9 mouse cellular contexts compared by ENCODE assay signal in the genomic region with DNA sequence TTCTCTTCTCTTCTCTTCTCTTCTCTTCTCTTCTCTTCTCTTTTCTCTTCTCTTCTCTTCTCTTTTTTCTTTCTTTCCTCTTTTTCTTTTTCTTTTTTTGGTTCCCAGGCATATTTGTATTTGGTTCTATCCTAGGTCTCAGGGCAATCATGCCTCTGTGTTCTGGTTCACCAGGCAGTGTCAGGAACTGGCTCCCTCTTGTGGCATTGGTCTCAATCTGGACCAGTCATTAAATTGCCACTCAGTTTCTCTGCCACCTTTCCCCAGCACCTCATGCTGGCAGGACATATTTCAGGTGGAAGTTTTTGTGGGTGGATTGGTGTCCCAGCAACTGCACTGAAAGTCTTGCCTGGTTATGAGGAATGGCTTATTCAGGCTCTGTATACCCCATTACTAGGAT. TPM values are rescaled to one million over a fixed set of nuclear protein-coding genes. Genes with fewer than 3 reads are reported as not detected.
A peak's percentile ranks its signal among the peaks of the same experiment; 100 is the strongest.
DNase-seq lines count a peak whose midpoint lies in the region; ATAC-seq and TF ChIP-seq lines count a peak whose summit lies in the region.
"Had no signal": no experiment of that assay in that cellular context is flagged by ENCODE, and none has a peak within 500 bp of the region (broad histone marks: within the 10 kb centered on the region; RNA-seq: fewer than 3 reads in every experiment).

No protein-coding gene starts in this region.

- H3K4me1 ChIP-seq in hindbrain, embryonic 10.5 days (replicated peaks), result no peaks in the 10 kb centered on the region
- no peaks in the 10 kb centered on the region for H3K4me1 ChIP-seq in hindbrain, embryonic 14.5 days (replicated peaks; ENCODE audit: control insufficient read depth, insufficient read depth, low read length)
- H3K4me1 ChIP-seq: heart, embryonic 13.5 days had no signal

- no peaks in the 10 kb centered on the region for H3K79me3 ChIP-seq in C2C12 (ENCODE audit: low read depth)

- peak; percentile 28 for TF ChIP-seq CTCF in C2C12 (IDR thresholded peaks at IDR 0.05; ENCODE audit: control insufficient read depth, insufficient read depth, insufficient read length)

- no peak overlapping the region for H3ac ChIP-seq in C2C12 (ENCODE audit: control insufficient read depth, insufficient read length, low read depth)

- peak; percentile 10 for DNase-seq in hindbrain, embryonic 10.5 days (ENCODE audit: low spot score)
- DNase-seq in hindbrain, embryonic 14.5 days (ENCODE audit: low spot score), result no peak
- DNase-seq in adrenal gland, postnatal 36 days, result peak; percentile 18 to 28
- peak; percentile 38 to 49 for DNase-seq in kidney, postnatal 4 days
- DNase-seq in layer of hippocampus, postnatal 36 days, result no peak
- DNase-seq in thymus, postnatal 36 days, result no peak
- DNase-seq in left cerebral cortex, adult 11 months (ENCODE audit: low spot score), result no peak

- no peaks in the 10 kb centered on the region for H3K79me2 ChIP-seq in C2C12 (ENCODE audit: control insufficient read depth, insufficient read depth)

- H3K9ac ChIP-seq in hindbrain, embryonic 14.5 days, result no peak overlapping the region
- H3K9ac ChIP-seq: heart, embryonic 13.5 days had no signal

- H3K4me3 ChIP-seq in hindbrain, embryonic 10.5 days, result no peak overlapping the region
- H3K4me3 ChIP-seq in hindbrain, embryonic 14.5 days (replicated peaks; ENCODE audit: low read length), result no peak overlapping the region
- no peak overlapping the region for H3K4me3 ChIP-seq in C2C12 (ENCODE audit: insufficient read depth, poor library complexity, severe bottlenecking)
- H3K4me3 ChIP-seq: heart, embryonic 13.5 days had no signal

- H3K9me3 ChIP-seq in hindbrain, embryonic 10.5 days, result no peaks in the 10 kb centered on the region
- H3K9me3 ChIP-seq in hindbrain, embryonic 14.5 days (ENCODE audit: control insufficient read depth, low read length), result no peaks in the 10 kb centered on the region
- H3K9me3 ChIP-seq: heart, embryonic 13.5 days had no signal

- no peaks in the 10 kb centered on the region for H3K27me3 ChIP-seq in hindbrain, embryonic 10.5 days (ENCODE audit: insufficient read depth, poor library complexity, severe bottlenecking)
- no peaks in the 10 kb centered on the region for H3K27me3 ChIP-seq in hindbrain, embryonic 14.5 days (ENCODE audit: control insufficient read depth, insufficient read depth, low read length)
- H3K27me3 ChIP-seq in C2C12 (ENCODE audit: control insufficient read depth, insufficient read depth, insufficient read length), result no peaks in the 10 kb centered on the region
- H3K27me3 ChIP-seq: heart, embryonic 13.5 days had no signal

- no peak for ATAC-seq in hindbrain, embryonic 14.5 days (ENCODE audit: low FRiP score)

- H3K4me2 ChIP-seq in hindbrain, embryonic 14.5 days (replicated peaks), result no peak overlapping the region
- H3K4me2 ChIP-seq: heart, embryonic 13.5 days had no signal

- H3K36me3 ChIP-seq in hindbrain, embryonic 10.5 days, result no peaks in the 10 kb centered on the region
- no peaks in the 10 kb centered on the region for H3K36me3 ChIP-seq in hindbrain, embryonic 14.5 days (replicated peaks; ENCODE audit: control insufficient read depth, insufficient read depth)
- no peaks in the 10 kb centered on the region for H3K36me3 ChIP-seq in C2C12 (ENCODE audit: control insufficient read depth, insufficient read depth)
- H3K36me3 ChIP-seq: heart, embryonic 13.5 days had no signal

- no peak overlapping the region for H3K27ac ChIP-seq in hindbrain, embryonic 10.5 days
- no peak overlapping the region for H3K27ac ChIP-seq in hindbrain, embryonic 14.5 days
- H3K27ac ChIP-seq: heart, embryonic 13.5 days had no signal

TF ChIP-seq in C2C12, 6 proteins besides CTCF, POLR2A, EP300 and RAD21:
- TF ChIP-seq MYOD1 (IDR thresholded peaks at IDR 0.05; ENCODE audit: control insufficient read depth, insufficient read length, low read depth), result no peak
- no peak for TF ChIP-seq CEBPB (IDR thresholded peaks at IDR 0.05; ENCODE audit: low read depth)
- no peak for TF ChIP-seq USF1 (IDR thresholded peaks at IDR 0.05; ENCODE audit: low read depth)

RNA-seq across cellular contexts. Expression of gene Agmo, which starts 57.8 kb away (rescaled TPM):
- polyA plus RNA-seq in hindbrain, embryonic 10.5 days (2016; fragmentation: Nextera tagmentation; extraction: Ambion mirVana), result 0.30 and 0.42 TPM in 2 replicates
- 1.2 and 1.7 TPM in 2 replicates for polyA plus RNA-seq in hindbrain, embryonic 14.5 days (2014; fragmentation: Nextera tagmentation; extraction: Ambion mirVana)
- polyA plus RNA-seq in C2C12 (2012; fragmentation: generic; extraction: Trizol), result 0.02 TPM
- total RNA-seq in adrenal gland, postnatal 36 days (2021), result 1 to 10 TPM; 7.7 to 8.2 TPM
- 1 to 10 TPM; 4.0 to 4.8 TPM for total RNA-seq in layer of hippocampus, postnatal 36 days (2021)

Comparison
In these comparisons a context has a peak if more than half of its experiments do, and no peak if none do; other contexts are left out.
1. DNase-seq: peak in hindbrain, embryonic 10.5 days (single experiment), adrenal gland, postnatal 36 days (2 of 2) and kidney, postnatal 4 days (2 of 2); none in hindbrain, embryonic 14.5 days (single experiment), layer of hippocampus, postnatal 36 days (0 of 2), thymus, postnatal 36 days (0 of 2) and left cerebral cortex, adult 11 months (single experiment).